1 mouse cellular context compared by ENCODE assay signal in the genomic region with DNA sequence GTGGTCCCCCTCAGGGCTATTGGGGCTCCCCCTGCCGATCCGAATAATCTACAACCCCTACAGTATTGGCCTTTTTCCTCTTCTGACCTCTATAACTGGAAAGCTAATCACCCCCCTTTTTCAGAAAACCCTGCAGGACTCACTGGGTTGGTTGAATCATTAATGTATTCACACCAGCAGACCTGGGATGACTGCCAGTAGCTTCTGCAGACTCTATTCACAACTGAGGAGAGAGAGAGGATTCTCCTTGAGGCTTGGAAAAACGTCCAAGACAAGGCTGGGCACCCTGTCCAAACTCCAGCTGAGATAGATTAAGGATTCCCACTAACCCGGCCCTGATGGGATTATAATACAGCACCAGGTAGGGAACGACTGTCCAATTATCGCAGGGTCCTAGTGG. TPM values are rescaled to one million over a fixed set of nuclear protein-coding genes. Genes with fewer than 3 reads are reported as not detected.
"Had no signal": no experiment of that assay in that cellular context is flagged by ENCODE, and none has a peak within 500 bp of the region (broad histone marks: within the 10 kb centered on the region; RNA-seq: fewer than 3 reads in every experiment).

No protein-coding gene starts in this region.

RNA-seq across cellular contexts. Expression of a gene that starts 41.4 kb away (rescaled TPM):
- total RNA-seq: neutrophil, adult 5-6 weeks had no signal
